ENCODE assay signal across 15 mouse cellular contexts in genomic region chr10:17130661-17131060, GRCm38 (mm10).
"Had no signal": no experiment of that assay in that cellular context is flagged by ENCODE, and none has a peak within 500 bp of the region (broad histone marks: within the 10 kb centered on the region; RNA-seq: fewer than 3 reads in every experiment).

No protein-coding gene starts in this region.

- DNase-seq: cerebellum, adult 8-10 months; cerebellum, adult 9-11 months; cerebellum, postnatal 10 days; cerebellum, postnatal 14 days; cerebellum, postnatal 25 days; embryo, embryonic 11 days; forebrain, postnatal 0 days; gastrocnemius, adult 2 months; gastrocnemius, postnatal 10 days; gastrocnemius, postnatal 14 days; gastrocnemius, postnatal 25 days; gastrocnemius, postnatal 36 days; heart, adult 11 months; heart, adult 18-20 months; heart, adult 2 months had no signal
